Mouse (Mus musculus): Measurements from ENCODE around the gene Ube2l3. TPM values are rescaled to one million over a fixed set of nuclear protein-coding genes. Genes with fewer than 3 reads are reported as not detected.

Gene Ube2l3
- polyA plus RNA-seq (2017; shearing (Covaris generic)), result 100 to 1,000 TPM; 236 to 280 TPM

DNA sequence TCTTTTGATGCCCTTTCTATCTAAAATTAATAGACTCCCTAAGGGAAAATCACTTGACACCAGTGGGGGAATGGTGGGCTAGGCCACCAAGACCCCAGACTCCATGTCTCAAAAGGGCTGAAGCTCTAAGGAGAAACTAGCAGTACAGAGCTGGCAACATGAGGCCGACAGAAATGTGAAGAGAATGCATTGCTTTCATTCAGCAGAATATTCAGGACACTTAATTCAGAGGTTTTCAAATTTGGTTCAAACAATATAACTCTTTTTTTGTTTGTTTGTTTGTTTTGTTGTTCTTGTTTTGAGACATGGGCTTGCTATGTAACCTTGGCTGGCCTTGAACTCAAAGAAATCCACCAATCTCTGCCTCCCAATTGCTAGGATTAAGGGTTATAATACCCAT is at the start of gene Ube2l3:
Gene Ube2l3 (minus strand): TSS at position 101 of the 400 bp plus-strand sequence.

DNA sequence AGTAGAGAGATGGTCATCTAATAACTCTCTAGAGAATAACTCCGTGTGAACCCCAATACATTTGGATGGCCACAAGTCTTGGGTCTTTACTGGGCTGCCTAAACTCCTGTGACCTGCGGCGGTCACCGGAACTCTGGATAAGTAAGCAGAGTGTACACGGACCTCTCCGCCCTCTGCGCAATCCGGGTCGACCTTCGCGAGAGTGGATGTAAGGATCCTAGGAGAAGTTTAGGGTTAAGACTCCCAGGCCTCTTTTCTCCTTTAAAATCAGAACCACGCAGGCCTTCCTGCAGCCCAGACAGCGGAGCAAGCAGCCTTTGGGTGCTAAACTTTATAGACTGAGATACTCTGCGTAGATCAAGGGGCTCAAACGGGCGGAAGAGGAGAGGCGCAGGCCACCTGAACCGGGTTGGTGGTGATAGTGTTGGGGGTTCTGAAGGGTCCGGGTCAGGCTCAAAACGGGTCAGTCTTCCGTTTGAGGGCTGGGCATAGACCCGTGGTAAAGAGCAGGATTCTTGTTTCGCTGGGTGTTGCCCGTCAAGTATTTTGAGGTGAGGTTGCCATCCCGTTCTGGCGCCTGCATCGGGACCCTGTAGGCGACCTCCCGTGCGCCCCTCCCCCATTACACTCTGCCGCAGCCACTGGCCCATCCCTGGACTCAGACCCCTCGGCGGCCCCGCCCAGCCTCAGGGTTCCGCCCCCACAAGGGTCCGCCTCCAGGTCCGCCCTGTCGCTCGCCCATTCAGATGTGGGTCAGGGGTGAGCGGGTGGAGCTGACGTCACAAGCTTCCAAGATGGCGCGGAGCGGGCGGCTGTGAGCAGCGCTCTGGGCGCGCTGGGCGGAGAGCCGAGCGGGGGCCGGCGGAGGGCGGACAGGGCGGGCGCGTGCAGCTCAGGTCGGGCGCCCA is 30.6 kb upstream of the Ube2l3 start, which contains the start of gene Hic2:
Gene Hic2 (plus strand): TSS at position 779 of the 908 bp plus-strand sequence.

DNA sequence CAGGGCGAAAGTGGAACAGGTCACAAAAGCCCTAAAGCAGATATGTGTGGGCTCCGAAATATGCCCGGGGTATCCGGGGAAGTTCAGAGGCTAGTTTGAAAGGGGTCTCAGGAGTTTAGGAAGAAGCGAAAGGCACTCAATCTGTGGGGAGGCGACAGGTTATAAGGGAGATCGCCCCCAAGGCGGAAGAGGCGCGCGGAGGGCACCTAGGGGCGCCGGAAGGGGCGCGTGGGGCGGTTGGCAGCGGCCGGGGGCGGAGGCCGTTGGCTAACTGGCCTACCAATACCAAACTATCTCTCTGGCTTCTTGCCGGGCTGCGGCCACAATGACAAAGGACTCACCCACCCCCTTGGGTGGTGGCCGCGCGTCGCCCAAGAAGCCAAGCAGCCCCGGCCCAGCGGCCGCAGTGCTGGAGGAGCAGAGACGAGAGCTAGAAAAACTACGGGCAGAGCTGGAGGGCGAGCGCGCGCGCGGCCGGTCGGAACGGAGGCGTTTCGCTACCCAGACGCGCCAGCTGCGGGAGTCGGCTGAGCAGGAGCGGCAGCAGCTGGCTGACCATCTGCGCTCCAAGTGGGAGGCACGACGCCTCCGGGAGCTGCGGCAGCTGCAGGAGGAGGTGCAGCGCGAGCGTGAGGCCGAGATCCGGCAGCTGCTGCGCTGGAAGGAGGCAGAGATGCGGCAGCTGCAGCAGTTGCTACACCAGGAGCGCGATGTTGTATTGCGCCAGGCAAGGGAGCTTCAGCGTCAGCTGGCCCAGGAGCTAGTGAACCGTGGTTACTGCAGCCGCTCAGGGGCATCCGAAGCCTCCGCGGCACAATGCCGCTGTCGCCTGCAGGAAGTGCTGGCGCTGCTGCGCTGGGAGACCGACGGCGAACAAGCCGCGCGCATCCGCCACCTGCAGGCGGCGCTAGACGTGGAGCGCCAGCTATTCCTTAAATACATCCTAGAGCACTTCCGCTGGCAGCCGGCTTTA is 6.2 kb upstream of the Ube2l3 start, which contains the start of gene Rimbp3:
Gene Rimbp3 (plus strand): TSS at position 215 of the 973 bp plus-strand sequence.

DNA sequence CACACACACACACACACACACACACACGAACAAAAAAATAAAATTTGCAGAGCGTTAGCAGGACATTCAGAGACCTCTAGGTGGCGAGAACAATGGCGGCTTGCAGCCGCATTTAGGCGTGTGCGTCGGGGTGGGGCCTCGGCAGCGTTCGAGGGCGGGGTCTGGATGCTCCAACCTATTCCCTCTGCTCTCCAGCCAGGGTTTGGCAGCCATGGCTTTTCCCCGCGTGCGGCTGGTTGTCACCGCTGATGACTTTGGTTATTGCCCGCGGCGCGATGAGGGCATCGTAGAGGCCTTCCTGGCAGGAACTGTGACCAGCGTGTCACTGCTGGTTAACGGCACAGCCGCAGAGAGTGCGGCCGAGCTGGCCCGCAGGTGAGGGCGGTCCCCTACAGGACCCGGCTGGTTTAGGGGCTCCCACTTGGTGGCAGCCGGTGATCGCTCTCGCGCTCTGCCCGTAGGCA is 55.6 kb downstream of the Ube2l3 start, which contains the start of gene Ccdc116:
Gene Ccdc116 (minus strand): TSS at position 458 of the 464 bp plus-strand sequence.

DNA sequence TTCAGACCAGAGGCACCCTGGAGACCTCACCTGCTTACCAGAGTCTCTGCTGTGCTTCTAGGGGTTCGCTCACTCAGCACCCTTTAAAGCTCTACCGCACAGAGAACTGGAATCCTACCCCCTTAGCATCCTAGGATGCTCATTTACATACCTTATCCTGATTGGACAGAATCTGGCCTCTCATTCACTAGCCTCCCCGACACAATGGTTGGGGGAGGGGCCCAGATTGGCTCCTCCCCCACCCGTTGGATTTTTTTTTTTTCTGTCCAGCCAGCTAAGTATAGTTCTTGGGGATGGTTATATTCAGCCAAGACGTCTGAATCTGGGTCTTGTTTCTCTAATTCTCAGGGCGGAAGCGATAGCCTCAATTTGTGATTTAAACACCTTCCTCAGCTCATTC is 58.1 kb downstream of the Ube2l3 start, which contains the start of gene Ydjc:
Gene Ydjc (plus strand): TSS at position 283 of the 400 bp plus-strand sequence.

DNA sequence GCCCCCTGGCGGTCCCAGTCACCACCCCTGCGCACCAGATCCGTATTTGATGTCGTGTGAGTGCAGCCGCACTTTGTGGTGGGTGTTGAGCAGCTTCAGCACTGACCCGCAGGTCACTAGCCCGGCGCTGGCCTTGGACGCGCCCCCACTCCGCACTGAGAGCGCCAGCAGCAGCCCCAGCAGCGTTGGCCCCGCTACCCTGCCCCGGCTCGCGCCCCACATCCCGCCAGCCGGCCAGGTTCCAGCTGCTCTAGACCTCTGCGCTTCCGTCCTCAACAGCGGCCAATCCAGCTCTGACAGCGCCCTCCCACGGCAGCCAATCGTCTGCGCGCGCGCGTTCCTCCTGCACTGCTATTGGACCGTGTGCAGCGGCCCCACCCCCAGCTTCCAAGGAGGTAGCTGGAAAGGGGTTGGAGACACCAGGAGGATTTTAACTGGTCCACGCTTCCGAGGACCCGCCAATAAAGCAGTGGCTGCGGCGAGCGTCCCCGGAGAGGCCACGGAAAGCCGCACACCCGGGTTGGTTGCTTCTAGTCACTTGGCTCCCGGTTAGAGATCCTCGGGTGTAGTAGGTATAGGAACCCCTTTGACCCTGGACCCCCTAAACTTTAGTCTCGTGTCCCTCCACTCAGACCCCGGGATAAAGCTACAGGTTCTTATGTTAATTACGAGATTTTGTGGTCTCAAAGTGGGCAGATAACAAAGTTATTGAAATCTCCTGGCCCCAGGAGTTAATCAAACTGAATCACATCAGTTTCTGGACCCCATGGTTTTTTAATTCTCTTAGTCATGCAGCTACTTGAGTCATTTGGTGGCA is 70.2 kb downstream of the Ube2l3 start, which contains the start of gene Sdf2l1:
Gene Sdf2l1 (minus strand): TSS at position 295 of the 817 bp plus-strand sequence.

DNA sequence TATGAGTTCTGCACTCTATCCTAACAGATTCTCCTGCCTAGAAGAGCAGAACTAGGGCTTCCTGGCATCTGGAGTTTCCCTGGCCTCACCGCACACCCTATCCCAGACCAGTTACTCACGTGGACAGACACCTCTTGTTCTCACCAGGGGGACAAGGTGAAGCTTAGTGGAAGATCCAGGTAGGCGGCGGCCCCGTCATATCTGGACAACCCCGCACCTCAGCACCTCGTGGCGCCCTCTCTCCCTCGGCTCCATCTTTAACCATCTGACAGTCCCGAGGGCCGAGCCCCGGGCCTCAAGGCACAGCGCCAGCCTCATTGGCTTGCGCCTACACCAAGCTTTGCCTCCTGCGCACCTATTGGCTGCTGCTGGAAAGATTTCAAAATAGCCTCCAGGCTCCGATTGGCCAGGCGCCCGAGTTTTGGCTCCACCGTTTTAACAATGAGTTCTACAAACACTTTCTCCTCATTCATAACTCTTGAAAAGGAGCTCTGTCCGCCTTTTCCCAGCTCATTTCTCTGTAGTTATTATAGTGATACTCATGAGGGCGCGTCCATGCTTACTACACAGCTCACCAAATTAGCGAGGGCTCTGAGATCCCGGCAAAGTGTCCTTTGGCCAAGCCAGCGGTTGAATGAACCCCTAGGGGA is 77.5 kb downstream of the Ube2l3 start, which contains the start of gene 2610318N02Rik:
Gene 2610318N02Rik (minus strand): TSS at position 297 of the 650 bp plus-strand sequence.

DNA sequence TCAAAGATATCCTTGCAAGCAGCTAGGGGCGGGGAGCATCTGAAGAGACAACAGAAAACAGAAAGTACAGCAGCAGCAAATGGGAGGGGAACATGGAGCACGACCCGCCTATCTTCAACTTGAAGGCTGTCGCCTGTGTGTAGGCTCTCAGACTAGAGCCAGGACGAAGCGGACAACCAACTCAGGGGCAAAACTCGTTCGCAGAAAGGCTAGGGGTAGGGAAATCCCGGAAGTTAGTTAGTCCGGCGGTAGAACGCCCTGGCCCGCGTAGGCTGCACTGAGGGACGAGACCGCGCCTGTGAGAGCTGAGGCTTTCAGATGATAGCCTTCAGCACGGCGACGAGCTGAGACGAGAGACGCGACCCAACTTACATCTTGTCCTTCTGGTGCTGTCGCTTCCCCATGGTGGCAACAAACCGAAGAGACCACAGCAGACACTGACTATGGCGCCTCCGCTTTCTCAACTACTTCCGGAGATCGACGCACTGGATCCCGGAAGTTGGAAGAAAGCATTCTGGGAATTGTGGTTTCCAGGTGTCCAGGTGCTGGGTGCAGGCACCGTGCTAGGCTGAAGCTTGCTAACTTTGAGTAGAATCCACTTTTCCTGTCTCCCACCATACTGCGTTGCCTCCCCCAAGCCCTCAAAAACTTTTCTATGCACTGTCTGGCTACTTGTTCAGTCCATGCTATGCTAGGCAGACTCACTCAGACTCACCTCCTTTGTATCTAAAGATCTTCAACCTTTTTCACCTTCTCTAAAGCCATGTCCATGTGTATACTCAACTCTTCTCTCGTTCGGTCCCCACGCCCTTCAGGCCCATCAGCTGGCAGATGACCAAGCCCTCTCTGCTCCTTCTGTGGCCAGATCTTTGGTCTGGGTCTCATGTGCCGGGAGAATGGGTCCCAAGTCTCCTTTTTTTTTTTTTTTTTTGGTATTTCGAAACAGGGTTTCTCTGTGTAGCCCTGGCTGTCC is 91.4 kb downstream of the Ube2l3 start, which contains the start of gene Ppil2:
Gene Ppil2 (minus strand): TSS at position 487 of the 973 bp plus-strand sequence.

Other genes with a start within 250 kb of the Ube2l3 start
- gene Mapk1, start 219.3 kb downstream of the Ube2l3 start, polyA plus RNA-seq (2017; shearing (Covaris generic)), result 100 to 1,000 TPM; 173 to 203 TPM
- gene Ypel1, start 133.0 kb downstream of the Ube2l3 start, polyA plus RNA-seq (2017; shearing (Covaris generic)), result 10 to 100 TPM in 1 of 2 experiments, 1 to 10 TPM in 1; 3.4 to 10.1 TPM
- 100 to 1,000 TPM; 210 to 226 TPM for gene Ppil2, start 91.4 kb downstream of the Ube2l3 start, polyA plus RNA-seq (2017; shearing (Covaris generic))
- 1 to 10 TPM; 1.5 to 3.5 TPM for gene 2610318N02Rik, start 77.5 kb downstream of the Ube2l3 start, polyA plus RNA-seq (2017; shearing (Covaris generic))
- gene Sdf2l1, start 70.3 kb downstream of the Ube2l3 start, polyA plus RNA-seq (2017; shearing (Covaris generic)), result 10 to 100 TPM; 33.7 to 37.7 TPM
- gene Ydjc, start 58.0 kb downstream of the Ube2l3 start, polyA plus RNA-seq (2017; shearing (Covaris generic)), result 10 to 100 TPM in 1 of 2 experiments, 1 to 10 TPM in 1; 9.6 to 14.8 TPM
- gene Ccdc116, start 55.4 kb downstream of the Ube2l3 start, polyA plus RNA-seq (2017; shearing (Covaris generic)), result 1 to 10 TPM; 1.0 to 1.2 TPM
- gene Rimbp3, start 6.0 kb upstream of the Ube2l3 start, polyA plus RNA-seq (2017; shearing (Covaris generic)), result not detected
- 1 to 10 TPM; 1.8 to 2.6 TPM for gene Hic2, start 30.9 kb upstream of the Ube2l3 start, polyA plus RNA-seq (2017; shearing (Covaris generic))
- gene Tmem191c, start 73.4 kb upstream of the Ube2l3 start, polyA plus RNA-seq (2017; shearing (Covaris generic)), result 100 to 1,000 TPM; 155 to 170 TPM
- under 1 TPM in 1 of 2 experiments, not detected in 1; 0.25 TPM for gene Serpind1, start 128.7 kb upstream of the Ube2l3 start, polyA plus RNA-seq (2017; shearing (Covaris generic))
- gene Snap29, start 203.3 kb upstream of the Ube2l3 start, polyA plus RNA-seq (2017; shearing (Covaris generic)), result 10 to 100 TPM; 18.5 to 19.4 TPM
- gene Pi4ka, start 203.7 kb upstream of the Ube2l3 start, polyA plus RNA-seq (2017; shearing (Covaris generic)), result 10 to 100 TPM; 61.4 to 67.6 TPM
- 10 to 100 TPM; 80.2 to 80.8 TPM for gene Crkl, start 249.3 kb upstream of the Ube2l3 start, polyA plus RNA-seq (2017; shearing (Covaris generic))

Measured in inflammation-experienced regulatory T-cells (primary cell).